Mouse (Mus musculus) mesoderm, embryonic 11.5 days (tissue): ENCODE data around the gene Rras2.

Experiments used
- DNase-seq: peaks from one replicate; pipeline ENCODE4 v3.0.0-alpha.2; 2012; ENCODE audit warnings: low read depth, low spot score

Gene Rras2

GRCm38 (mm10) chr7:114071851-114072616 is 45.5 kb downstream of the Rras2 start:
- peak; percentile 45 for DNase-seq

- DNase-seq, result peak; percentile 53
Measured at GRCm38 (mm10) chr7:114071395-114071794, 46.2 kb downstream of the Rras2 start.

- DNase-seq, result no peak
Measured at GRCm38 (mm10) chr7:114070458-114070840, 47.1 kb downstream of the Rras2 start.

- DNase-seq, result no peak
Measured at GRCm38 (mm10) chr7:114069726-114070457, 47.7 kb downstream of the Rras2 start.

GRCm38 (mm10) chr7:114068956-114069533 is 48.5 kb downstream of the Rras2 start:
- no peak for DNase-seq

- peak; percentile 92 for DNase-seq
Measured at GRCm38 (mm10) chr7:114066529-114067178, 50.9 kb downstream of the Rras2 start.

- no peak for DNase-seq
Measured at GRCm38 (mm10) chr7:114065407-114066185, 52.0 kb downstream of the Rras2 start.

GRCm38 (mm10) chr7:114063966-114064365 is 53.6 kb downstream of the Rras2 start:
- DNase-seq, result no peak

- DNase-seq, result no peak
Measured at GRCm38 (mm10) chr7:114063534-114063933, 54.0 kb downstream of the Rras2 start.

GRCm38 (mm10) chr7:114062451-114062850 is 55.1 kb downstream of the Rras2 start:
- DNase-seq, result no peak

GRCm38 (mm10) chr7:114060445-114060844 is 57.1 kb downstream of the Rras2 start:
- DNase-seq, result no peak

GRCm38 (mm10) chr7:114058927-114059441 is 58.6 kb downstream of the Rras2 start:
- no peak for DNase-seq

- no peak for DNase-seq
Measured at GRCm38 (mm10) chr7:114058166-114058565, 59.4 kb downstream of the Rras2 start.

GRCm38 (mm10) chr7:114053720-114054119 is 63.9 kb downstream of the Rras2 start:
- DNase-seq, result no peak

- no peak for DNase-seq
Measured at GRCm38 (mm10) chr7:114045814-114046213, 71.8 kb downstream of the Rras2 start.

- no peak for DNase-seq
Measured at GRCm38 (mm10) chr7:114043929-114044549, 73.5 kb downstream of the Rras2 start.

GRCm38 (mm10) chr7:114042973-114043928 is 74.3 kb downstream of the Rras2 start:
- DNase-seq, result no peak

GRCm38 (mm10) chr7:114041349-114041748 is 76.2 kb downstream of the Rras2 start:
- DNase-seq, result no peak

- DNase-seq, result no peak
Measured at GRCm38 (mm10) chr7:114037237-114037636, 80.3 kb downstream of the Rras2 start.
